Mouse (Mus musculus) frontal cortex, postnatal 36 days (tissue): ENCODE measurements around the gene Ankrd6.

Experiments
- DNase-seq, 2 experiments: peaks; one replicate each; pipeline ENCODE4 v3.0.0; 2022; ENCODE audit warnings: low spot score in 2 of 2

Ankrd6 gene

GRCm38 (mm10) chr4:32789020-32789419 is 161.6 kb downstream of the Ankrd6 start:
- no peak for DNase-seq

GRCm38 (mm10) chr4:32787110-32787509 is 163.5 kb downstream of the Ankrd6 start:
- DNase-seq: no peak

GRCm38 (mm10) chr4:32779996-32780395 is 170.6 kb downstream of the Ankrd6 start:
- no peak for DNase-seq

GRCm38 (mm10) chr4:32770284-32770810 is 180.3 kb downstream of the Ankrd6 start:
- DNase-seq: no peak

- no peak for DNase-seq
Observed at GRCm38 (mm10) chr4:32768046-32768445, 182.6 kb downstream of the Ankrd6 start.

GRCm38 (mm10) chr4:32767471-32767870 is 183.2 kb downstream of the Ankrd6 start:
- DNase-seq: no peak

GRCm38 (mm10) chr4:32757430-32757829 is 193.2 kb downstream of the Ankrd6 start:
- DNase-seq: peak; percentile 49 to 74
